Mouse (Mus musculus) embryonic facial prominence, embryonic 14.5 days (tissue): ENCODE data around the gene Cxcl14. TPM values are rescaled to one million over a fixed set of nuclear protein-coding genes. Genes with fewer than 3 reads are reported as not detected.

Experiments used
- ATAC-seq: fragments of 200-750 bp; cut with Nextera tagmentation; 2 replicates; pipeline ENCODE4 v1.8.0; 2017; ENCODE audit warnings: low read depth, moderate number of reproducible peaks, moderate TSS enrichment
- DNase-seq: peaks from one replicate; pipeline ENCODE4 v3.0.0-alpha.2; 2015; ENCODE audit warnings: low spot score
- H3K27ac ChIP-seq: fragments of 300-500 bp; sonication (generic); replicated peaks from 2 replicates; pipeline ENCODE4 v1.5.1; 2014; ENCODE audit warnings: low read depth, mild to moderate bottlenecking, low read length, moderate library complexity
- H3K27me3 ChIP-seq: fragments of 300-500 bp; sonication (generic); replicated peaks from 2 replicates; pipeline ENCODE4 v1.6.1; 2014; ENCODE audit warnings: low read length; ENCODE audit not compliant: control insufficient read depth, insufficient read depth
- H3K36me3 ChIP-seq: fragments of 300-500 bp; sonication (generic); 2 replicates; pipeline ENCODE4 v1.6.1; 2014; ENCODE audit warnings: low read length, mixed read lengths; ENCODE audit not compliant: control insufficient read depth, insufficient read depth
- H3K4me1 ChIP-seq: fragments of 300-500 bp; sonication (generic); 2 replicates; pipeline ENCODE4 v1.6.1; 2014; ENCODE audit warnings: antibody characterized with exemption, low read length; ENCODE audit not compliant: control insufficient read depth, insufficient read depth
- H3K4me2 ChIP-seq: fragments of 300-500 bp; sonication (generic); 2 replicates; pipeline ENCODE4 v1.6.1; 2014; ENCODE audit warnings: low read depth, mild to moderate bottlenecking, low read length, moderate library complexity, mixed read lengths
- H3K4me3 ChIP-seq: fragments of 300-500 bp; sonication (generic); 2 replicates; pipeline ENCODE4 v1.5.1; 2014; ENCODE audit warnings: low read depth, mild to moderate bottlenecking, low read length
- H3K9ac ChIP-seq: fragments of 300-500 bp; sonication (generic); 2 replicates; pipeline ENCODE4 v1.6.1; 2014; ENCODE audit warnings: low read depth, mild to moderate bottlenecking, low read length, moderate library complexity, mixed read lengths
- H3K9me3 ChIP-seq: fragments of 300-500 bp; sonication (generic); 2 replicates; pipeline ENCODE4 v1.6.1; 2016; ENCODE audit warnings: low read length; ENCODE audit not compliant: control insufficient read depth
- WGBS: fragments of 180-500 bp; shearing (Covaris S2); extraction: QIAGEN DNeasy Blood & Tissue Kit; methylation state at CpG from one replicate; pipeline ENCODE4 v1.1.7; 2014; 5-methylcytosine and 5-hydroxymethylcytosine counted together
- polyA plus RNA-seq: library from polyadenylated mRNA; unstranded; fragments of >200 nt; fragmentation: Nextera tagmentation; extraction: Ambion mirVana; gene quantifications from 2 replicates; pipeline ENCODE4 v1.2.1, GENCODE M21; 2014

Cxcl14 gene
- polyA plus RNA-seq, 1 experiment from 2014 or later = 126 TPM

DNA sequence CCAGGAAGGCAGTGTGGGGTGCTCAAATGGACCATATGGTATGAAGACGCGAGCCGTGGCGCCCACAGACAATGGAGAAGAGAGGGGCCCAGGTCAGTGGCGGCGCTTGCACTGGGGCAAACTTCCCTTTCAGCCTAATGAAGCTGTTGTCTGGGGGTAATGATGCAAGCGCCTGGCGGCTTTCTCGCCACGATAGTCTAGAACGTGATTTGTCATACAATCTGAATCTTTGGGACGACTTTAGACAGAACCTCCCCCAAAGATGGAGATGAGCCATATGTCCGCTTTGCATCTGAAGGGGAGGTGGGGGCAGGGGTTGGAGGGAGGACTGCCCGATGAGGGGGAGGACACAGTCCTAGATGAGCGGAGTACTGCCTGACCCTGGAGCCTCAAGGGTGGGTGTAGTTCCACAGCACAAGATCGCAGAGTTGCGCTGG lies 36.0 kb downstream of the Cxcl14 start:
- Histone ChIP-seq H3K27me3 (peaks cover 84% of the 10 kb centered on the region), H3K4me1 (no peaks in the 10 kb centered on the region), H3K36me3 (no peaks in the 10 kb centered on the region), H3K9ac (no peak overlapping the region), H3K9me3 (no peaks in the 10 kb centered on the region), H3K4me3 (no peak overlapping the region), H3K4me2 (no peak overlapping the region), H3K27ac (no peak overlapping the region)
- DNase-seq = no peak
- ATAC-seq = no peak
- 3% methylated on average over 17 of the region's 17 CpGs for WGBS

DNA sequence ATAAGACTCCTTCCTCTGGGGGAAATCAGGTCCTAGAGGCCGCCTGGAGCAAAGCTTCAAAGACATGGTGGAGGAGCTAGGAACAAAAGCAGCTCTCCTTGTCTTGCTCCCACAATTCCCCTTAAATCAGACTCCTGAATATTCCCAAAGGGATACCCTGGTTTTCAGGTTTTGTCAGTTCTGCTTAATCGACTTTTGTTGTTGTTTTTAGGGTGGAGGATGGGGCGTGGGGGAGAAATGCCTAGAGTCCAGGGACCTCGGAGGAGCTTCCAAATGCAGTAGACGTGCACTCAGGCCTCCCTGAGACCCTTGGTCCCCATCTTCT lies 36.5 kb downstream of the Cxcl14 start:
- Histone ChIP-seq H3K27ac (no peak overlapping the region), H3K4me3 (0 out of 2 replicates have a peak overlapping the region, but pooled peaks have one; percentile 29), H3K9me3 (no peaks in the 10 kb centered on the region), H3K4me1 (no peaks in the 10 kb centered on the region), H3K4me2 (no peak overlapping the region), H3K36me3 (no peaks in the 10 kb centered on the region), H3K27me3 (peaks cover 87% of the 10 kb centered on the region), H3K9ac (no peak overlapping the region)
- WGBS = 4% methylated on average over 5 of the region's 5 CpGs
- DNase-seq = no peak
- ATAC-seq = no peak

DNA sequence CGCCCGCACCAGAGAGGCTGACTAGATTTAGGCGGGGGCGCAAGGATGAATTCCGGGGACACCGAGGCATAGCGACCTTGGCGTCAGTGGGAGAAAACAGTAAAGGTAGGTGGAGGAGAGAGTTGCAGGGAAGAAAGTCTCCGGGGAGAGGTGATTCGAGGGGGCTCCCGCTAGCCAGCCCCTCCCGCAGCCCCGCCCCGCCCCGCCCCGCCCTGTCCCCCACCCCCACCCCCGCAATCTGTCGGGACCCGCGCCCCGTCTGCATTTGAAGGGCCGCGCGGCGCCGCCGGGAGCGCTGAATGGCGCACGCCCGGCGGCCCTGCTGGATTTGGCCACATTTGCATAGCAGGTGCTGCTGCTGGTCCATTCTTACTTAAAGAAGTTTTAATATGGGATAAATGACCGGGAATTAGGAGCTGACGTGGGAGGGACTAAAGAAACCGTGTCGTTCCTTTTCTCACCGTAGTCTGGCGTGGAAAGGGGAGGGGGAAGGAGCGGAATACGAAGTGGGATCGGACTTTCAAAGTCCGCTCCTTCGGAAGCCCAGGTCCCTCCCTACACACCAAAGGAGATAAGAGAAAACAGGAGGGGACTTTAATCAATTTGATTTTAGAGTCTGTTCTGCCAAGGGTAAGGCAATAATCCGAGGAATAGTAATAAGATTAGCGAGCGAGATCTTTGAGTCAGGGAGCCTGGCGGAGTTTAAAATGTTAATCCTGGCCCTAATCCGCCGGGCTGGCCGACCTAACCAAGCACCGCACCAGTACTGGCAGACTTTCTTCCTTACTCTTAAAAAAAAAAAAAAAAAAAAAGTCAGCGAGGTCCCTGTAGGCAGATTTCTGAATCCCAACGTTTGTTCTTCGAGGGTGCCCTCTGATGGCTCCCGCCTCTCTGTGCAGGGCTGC lies 37.1 kb downstream of the Cxcl14 start:
- Histone ChIP-seq H3K4me2 (peak overlapping the region; percentile 49), H3K27ac (no peak overlapping the region), H3K9ac (0 out of 2 replicates have a peak overlapping the region, but pooled peaks have one; percentile 1), H3K4me3 (peak overlapping the region; percentile 29), H3K9me3 (no peaks in the 10 kb centered on the region), H3K27me3 (peaks cover 87% of the 10 kb centered on the region), H3K4me1 (no peaks in the 10 kb centered on the region), H3K36me3 (no peaks in the 10 kb centered on the region)
- under 1% methylated on average over 45 of the region's 55 CpGs for WGBS
- ATAC-seq (no peak), DNase-seq (no peak)

DNA sequence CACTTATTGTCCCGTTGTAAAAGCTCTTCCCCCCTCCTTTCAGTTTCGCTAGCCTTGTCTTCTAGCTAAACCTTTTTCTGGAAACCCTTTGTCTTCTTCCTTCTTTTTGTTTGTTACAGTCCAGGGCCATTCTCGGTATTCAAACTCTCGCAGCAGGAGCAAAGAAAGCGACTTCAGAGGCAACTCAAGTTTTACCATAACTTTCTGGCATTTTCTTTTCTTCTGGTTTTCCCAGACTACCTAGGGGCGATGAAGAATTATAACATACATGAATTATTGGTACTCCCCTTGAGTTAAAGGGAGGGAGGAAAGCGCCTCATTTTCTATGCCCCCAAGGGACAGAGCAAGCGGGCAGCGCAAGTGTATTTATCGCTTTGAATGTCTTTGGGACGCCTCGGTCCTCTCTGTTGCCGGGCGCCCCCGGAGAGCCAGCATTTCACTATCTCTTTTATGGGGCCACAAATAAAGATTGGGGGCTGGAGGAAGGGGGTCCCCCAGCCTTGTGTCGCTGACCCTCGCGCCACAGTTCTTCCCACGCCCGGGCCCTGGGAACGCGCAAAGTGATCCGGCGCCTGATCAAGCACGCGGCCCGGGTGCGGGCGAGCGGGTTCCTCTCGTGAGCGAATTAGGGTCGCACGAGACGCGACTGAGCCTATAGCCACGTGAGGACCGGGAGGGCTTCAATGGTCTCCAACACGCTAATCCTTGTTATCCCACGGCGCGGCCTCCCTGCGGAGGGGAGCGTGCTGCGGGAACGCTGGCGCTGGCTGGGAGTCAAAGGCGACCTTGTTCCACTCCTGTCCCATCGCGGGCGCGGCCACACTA lies 37.9 kb downstream of the Cxcl14 start:
- DNase-seq = no peak

DNA sequence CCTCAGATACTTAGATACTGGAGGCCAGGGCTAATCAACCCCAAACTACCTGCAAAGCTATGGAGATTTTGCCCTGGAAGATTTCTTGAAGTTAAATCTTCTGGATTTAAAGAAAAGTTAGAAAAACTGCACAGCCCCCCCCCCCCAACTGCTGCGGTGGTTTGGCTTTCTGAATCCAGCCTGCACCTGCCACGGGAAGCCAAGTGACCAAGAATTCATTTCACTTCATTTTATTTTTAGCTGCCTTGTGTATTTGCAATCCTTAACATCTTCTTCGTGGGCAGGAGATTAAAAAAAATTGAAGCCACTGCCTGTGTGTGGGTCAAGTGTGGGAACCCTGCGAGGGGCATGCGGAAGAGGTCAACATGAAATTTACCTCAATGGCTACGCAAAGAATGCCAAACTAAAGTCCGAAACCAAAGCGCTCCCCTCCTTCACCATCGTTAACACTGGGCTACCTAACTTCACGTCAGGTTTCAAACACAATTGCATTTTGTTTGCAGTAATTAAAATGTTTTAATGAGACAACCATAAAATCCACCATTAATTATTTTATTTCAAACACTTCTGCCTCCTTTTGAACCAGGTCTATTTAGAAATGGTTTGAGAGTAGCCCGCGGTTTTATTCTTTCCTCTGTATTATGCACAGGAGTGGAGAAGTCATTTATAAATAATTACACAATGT lies 38.7 kb downstream of the Cxcl14 start:
- H3K4me2 ChIP-seq = 0 out of 2 replicates have a peak overlapping the region, but pooled peaks have one; percentile 49
- no peak overlapping the region for H3K4me3 ChIP-seq
- H3K27ac ChIP-seq = no peak overlapping the region
- H3K9me3 ChIP-seq = no peaks in the 10 kb centered on the region
- ATAC-seq = no peak
- H3K4me1 ChIP-seq = no peaks in the 10 kb centered on the region
- WGBS = 6% methylated on average over 12 of the region's 12 CpGs
- no peaks in the 10 kb centered on the region for H3K36me3 ChIP-seq
- DNase-seq = no peak
- no peak overlapping the region for H3K9ac ChIP-seq
- H3K27me3 ChIP-seq = peaks cover 99% of the 10 kb centered on the region

More for the DNA sequence above, 37.9 kb downstream of the Cxcl14 start:
- no peaks in the 10 kb centered on the region for H3K36me3 ChIP-seq
- no peak for ATAC-seq
- no peaks in the 10 kb centered on the region for H3K9me3 ChIP-seq
- no peak overlapping the region for H3K27ac ChIP-seq
- H3K4me2 ChIP-seq = peak overlapping the region; percentile 49
- H3K4me3 ChIP-seq = peak overlapping the region; percentile 29
- under 1% methylated on average over 52 of the region's 52 CpGs for WGBS
- no peaks in the 10 kb centered on the region for H3K4me1 ChIP-seq
- peaks cover 94% of the 10 kb centered on the region for H3K27me3 ChIP-seq
- H3K9ac ChIP-seq = 0 out of 2 replicates have a peak overlapping the region, but pooled peaks have one; percentile 1

DNA sequence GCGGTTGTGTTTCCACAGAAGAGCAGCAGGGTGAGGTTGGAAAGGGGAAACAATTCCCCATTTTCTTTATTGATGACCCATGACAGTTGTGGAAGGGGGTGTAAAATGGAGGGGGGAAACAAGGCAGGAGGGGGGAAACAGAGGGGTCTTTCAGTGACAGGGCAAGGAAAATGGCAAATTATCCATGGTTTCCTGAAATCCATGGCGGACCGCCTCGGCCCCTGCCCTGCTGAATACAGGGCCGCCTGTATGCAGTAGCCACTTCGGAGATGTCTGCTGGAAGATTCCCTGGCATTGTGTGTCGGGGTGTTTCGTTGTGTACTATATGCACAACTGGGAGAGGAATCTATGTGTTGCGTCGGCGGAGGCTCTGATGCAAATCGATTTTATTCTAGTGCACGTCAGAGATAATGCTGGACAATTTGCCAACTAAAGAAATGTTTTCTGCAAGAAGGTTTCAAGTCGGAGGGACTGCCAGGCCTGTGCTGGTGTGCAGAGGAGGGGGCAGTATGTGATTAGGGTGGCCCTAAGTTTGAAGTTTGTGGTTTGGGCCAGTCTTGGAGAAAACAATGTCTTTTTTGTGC lies 39.5 kb downstream of the Cxcl14 start:
- ATAC-seq (no peak), DNase-seq (no peak)
- WGBS = 6% methylated on average over 14 of the region's 14 CpGs

DNA sequence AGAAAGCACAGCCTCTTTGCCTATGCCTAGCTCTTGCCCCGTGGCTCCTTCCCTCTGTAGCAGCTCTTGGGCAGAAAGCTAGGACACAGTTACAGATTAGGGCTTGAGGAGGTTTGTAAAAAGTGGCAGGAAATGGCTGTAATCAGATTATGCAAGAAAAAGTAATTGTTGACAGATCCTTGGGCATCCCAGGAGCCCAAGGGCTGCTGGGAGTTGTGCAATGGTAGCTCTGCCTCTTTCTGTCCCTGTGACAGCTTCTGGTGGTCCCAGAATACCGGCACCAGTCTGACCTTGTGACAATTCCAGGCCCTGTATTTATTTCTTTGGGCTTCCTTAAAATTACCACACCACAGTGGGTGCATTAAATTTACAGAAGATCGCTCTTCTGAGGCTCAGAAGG lies 43.0 kb downstream of the Cxcl14 start:
- WGBS = 15% methylated on average over 3 of the region's 3 CpGs
- H3K9me3 ChIP-seq = no peaks in the 10 kb centered on the region
- ATAC-seq = no peak

More for the DNA sequence above, 39.5 kb downstream of the Cxcl14 start:
- H3K27me3 ChIP-seq = peaks cover 99% of the 10 kb centered on the region
- no peak overlapping the region for H3K4me2 ChIP-seq
- no peaks in the 10 kb centered on the region for H3K36me3 ChIP-seq
- H3K9me3 ChIP-seq = no peaks in the 10 kb centered on the region
- no peak overlapping the region for H3K27ac ChIP-seq
- H3K4me3 ChIP-seq = no peak overlapping the region
- H3K4me1 ChIP-seq = 0 out of 2 replicates have a peak, but pooled peaks cover 5% of the 10 kb centered on the region
- no peak overlapping the region for H3K9ac ChIP-seq

DNA sequence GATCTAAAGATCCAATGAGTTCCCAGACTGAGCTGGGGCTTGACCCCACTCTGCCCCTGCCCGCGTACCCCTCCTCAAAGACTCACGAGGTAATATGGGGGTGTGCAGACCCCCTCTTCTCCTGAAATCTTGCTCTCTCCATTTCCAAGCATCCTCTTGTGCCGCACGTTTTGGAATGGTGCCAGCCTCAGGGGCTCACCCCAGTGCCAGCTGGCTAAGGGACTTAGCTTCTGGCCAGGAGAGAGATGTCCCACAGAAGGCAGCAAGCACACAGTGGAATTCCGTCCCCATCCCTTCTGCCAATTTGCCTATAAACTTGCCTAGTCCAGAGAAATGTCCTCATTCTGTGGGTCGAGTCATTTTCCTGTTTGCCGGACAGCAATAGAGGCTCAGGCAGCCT lies 43.6 kb downstream of the Cxcl14 start:
- DNase-seq (no peak), ATAC-seq (no peak)
- Histone ChIP-seq H3K4me2 (peak overlapping the region; percentile 63; the same call in 1 of the 2 replicates), H3K4me3 (0 out of 2 replicates have a peak overlapping the region, but pooled peaks have one; percentile 38), H3K9me3 (no peaks in the 10 kb centered on the region), H3K9ac (no peak overlapping the region), H3K27ac (no peak overlapping the region), H3K4me1 (0 out of 2 replicates have a peak, but pooled peaks cover 7% of the 10 kb centered on the region), H3K36me3 (no peaks in the 10 kb centered on the region), H3K27me3 (peaks cover 100% of the 10 kb centered on the region)
- 10% methylated on average over 8 of the region's 8 CpGs for WGBS

More for the DNA sequence above, 43.0 kb downstream of the Cxcl14 start:
- Histone ChIP-seq H3K9ac (no peak overlapping the region), H3K4me3 (no peak overlapping the region), H3K27me3 (peaks cover 99% of the 10 kb centered on the region), H3K4me1 (0 out of 2 replicates have a peak, but pooled peaks cover 7% of the 10 kb centered on the region), H3K4me2 (no peak overlapping the region), H3K36me3 (no peaks in the 10 kb centered on the region), H3K27ac (no peak overlapping the region)
- DNase-seq = no peak
